Mouse (Mus musculus) 3134 (cell line): ENCODE measurements around the gene Zfp189.

Experiments
- DNase-seq: peaks from one replicate; pipeline ENCODE4 v3.0.0-alpha.2; 2011; ENCODE audit warnings: low spot score; ENCODE audit not compliant: insufficient read length; ENCODE audit errors: extremely low read depth

The Zfp189 gene

GRCm38 (mm10) chr4:49535675-49536294 is 14.8 kb downstream of the Zfp189 start:
- DNase-seq, result no peak

- no peak for DNase-seq
Observed at GRCm38 (mm10) chr4:49536671-49537070, 15.7 kb downstream of the Zfp189 start.

- no peak for DNase-seq
Observed at GRCm38 (mm10) chr4:49539665-49540064, 18.7 kb downstream of the Zfp189 start.

- DNase-seq, result no peak
Observed at GRCm38 (mm10) chr4:49540966-49541365, 20.0 kb downstream of the Zfp189 start.

GRCm38 (mm10) chr4:49546026-49546425 is 25.1 kb downstream of the Zfp189 start:
- DNase-seq, result no peak

GRCm38 (mm10) chr4:49546873-49547543 is 26.0 kb downstream of the Zfp189 start:
- no peak for DNase-seq

- DNase-seq, result no peak
Observed at GRCm38 (mm10) chr4:49547544-49548219, 26.7 kb downstream of the Zfp189 start.

- DNase-seq, result no peak
Observed at GRCm38 (mm10) chr4:49549383-49549782, 28.4 kb downstream of the Zfp189 start, which contains the start of gene Aldob. Gene Aldob, minus strand, starts transcription at chr4:49549546.

- no peak for DNase-seq
Observed at GRCm38 (mm10) chr4:49553380-49553779, 32.4 kb downstream of the Zfp189 start.

- DNase-seq, result no peak
Observed at GRCm38 (mm10) chr4:49557375-49557774, 36.4 kb downstream of the Zfp189 start.

GRCm38 (mm10) chr4:49558181-49558580 is 37.2 kb downstream of the Zfp189 start:
- DNase-seq, result no peak

GRCm38 (mm10) chr4:49559915-49560772 is 39.2 kb downstream of the Zfp189 start:
- peak; percentile 16 for DNase-seq

GRCm38 (mm10) chr4:49567613-49568012 is 46.6 kb downstream of the Zfp189 start:
- DNase-seq, result no peak

GRCm38 (mm10) chr4:49572194-49572593 is 51.2 kb downstream of the Zfp189 start:
- no peak for DNase-seq
